Mouse (Mus musculus): Measurements from ENCODE around the gene March7. TPM values are rescaled to one million over a fixed set of nuclear protein-coding genes. Genes with fewer than 3 reads are reported as not detected.

March7 gene
- polyA plus RNA-seq, 1 experiment from 2014 or later, result 48.5 TPM

GRCm38 (mm10) chr2:60175078-60175477, 34.6 kb upstream of the March7 start:
- Histone ChIP-seq H3K9ac (ENCODE audit: low read depth, low read length) (no peak overlapping the region), H3K4me3 (ENCODE audit: low read depth, low read length) (no peak overlapping the region), H3K4me2 (no peak overlapping the region), H3K4me1 (replicated peaks; ENCODE audit: control insufficient read depth, insufficient read depth, low read length) (no peaks in the 10 kb centered on the region), H3K36me3 (ENCODE audit: control insufficient read depth, insufficient read depth, low read length) (no peaks in the 10 kb centered on the region), H3K27me3 (replicated peaks; ENCODE audit: control insufficient read depth, insufficient read depth, low read length) (no peaks in the 10 kb centered on the region), H3K9me3 (ENCODE audit: control insufficient read depth, low read length) (no peaks in the 10 kb centered on the region), H3K27ac (ENCODE audit: low read depth, low read length) (no peak overlapping the region)
- WGBS, result 90% methylated on average over 3 of the region's 4 CpGs
- no peak for DNase-seq (ENCODE audit: low spot score)
- no peak for ATAC-seq (replicated peaks; ENCODE audit: low FRiP score)

- no peak for DNase-seq (ENCODE audit: low spot score)
- Histone ChIP-seq H3K9me3 (ENCODE audit: control insufficient read depth, low read length) (no peaks in the 10 kb centered on the region), H3K4me3 (ENCODE audit: low read depth, low read length) (no peak overlapping the region), H3K9ac (ENCODE audit: low read depth, low read length) (no peak overlapping the region), H3K27ac (ENCODE audit: low read depth, low read length) (no peak overlapping the region), H3K27me3 (replicated peaks; ENCODE audit: control insufficient read depth, insufficient read depth, low read length) (no peaks in the 10 kb centered on the region), H3K36me3 (ENCODE audit: control insufficient read depth, insufficient read depth, low read length) (no peaks in the 10 kb centered on the region), H3K4me2 (no peak overlapping the region), H3K4me1 (replicated peaks; ENCODE audit: control insufficient read depth, insufficient read depth, low read length) (no peaks in the 10 kb centered on the region)
- WGBS, result 61% methylated on average over 5 of the region's 5 CpGs
- ATAC-seq (replicated peaks; ENCODE audit: low FRiP score), result no peak
These were observed 33.6 kb upstream of the March7 start for GRCm38 (mm10) chr2:60176087-60176486.

- no peaks in the 10 kb centered on the region for H3K27me3 ChIP-seq (replicated peaks; ENCODE audit: control insufficient read depth, insufficient read depth, low read length)
- H3K4me1 ChIP-seq (replicated peaks; ENCODE audit: control insufficient read depth, insufficient read depth, low read length), result no peaks in the 10 kb centered on the region
- no peaks in the 10 kb centered on the region for H3K9me3 ChIP-seq (ENCODE audit: control insufficient read depth, low read length)
- ATAC-seq (replicated peaks; ENCODE audit: low FRiP score), result no peak
- H3K36me3 ChIP-seq (ENCODE audit: control insufficient read depth, insufficient read depth, low read length), result no peaks in the 10 kb centered on the region
- H3K27ac ChIP-seq (ENCODE audit: low read depth, low read length), result no peak overlapping the region
- H3K9ac ChIP-seq (ENCODE audit: low read depth, low read length), result no peak overlapping the region
- H3K4me2 ChIP-seq, result no peak overlapping the region
- no peak overlapping the region for H3K4me3 ChIP-seq (ENCODE audit: low read depth, low read length)
- DNase-seq (ENCODE audit: low spot score), result no peak
- WGBS, result 81% methylated on average over 3 of the region's 3 CpGs
These were observed 32.2 kb upstream of the March7 start for GRCm38 (mm10) chr2:60177490-60177889.

- Histone ChIP-seq H3K36me3 (ENCODE audit: control insufficient read depth, insufficient read depth, low read length) (no peaks in the 10 kb centered on the region), H3K4me1 (replicated peaks; ENCODE audit: control insufficient read depth, insufficient read depth, low read length) (no peaks in the 10 kb centered on the region), H3K4me2 (no peak overlapping the region), H3K27ac (ENCODE audit: low read depth, low read length) (no peak overlapping the region), H3K9ac (ENCODE audit: low read depth, low read length) (no peak overlapping the region), H3K27me3 (replicated peaks; ENCODE audit: control insufficient read depth, insufficient read depth, low read length) (no peaks in the 10 kb centered on the region), H3K4me3 (ENCODE audit: low read depth, low read length) (no peak overlapping the region), H3K9me3 (ENCODE audit: control insufficient read depth, low read length) (no peaks in the 10 kb centered on the region)
- DNase-seq (ENCODE audit: low spot score) (no peak), ATAC-seq (replicated peaks; ENCODE audit: low FRiP score) (no peak)
- WGBS, result 43% methylated on average over 2 of the region's 2 CpGs
These were observed 28.0 kb upstream of the March7 start for GRCm38 (mm10) chr2:60181696-60182095.

- 72% methylated on average over 1 of the region's 1 CpGs for WGBS
- H3K36me3 ChIP-seq (ENCODE audit: control insufficient read depth, insufficient read depth, low read length), result no peaks in the 10 kb centered on the region
- no peak overlapping the region for H3K4me3 ChIP-seq (ENCODE audit: low read depth, low read length)
- no peak overlapping the region for H3K4me2 ChIP-seq
- DNase-seq (ENCODE audit: low spot score), result no peak
- H3K4me1 ChIP-seq (replicated peaks; ENCODE audit: control insufficient read depth, insufficient read depth, low read length), result no peaks in the 10 kb centered on the region
- no peaks in the 10 kb centered on the region for H3K9me3 ChIP-seq (ENCODE audit: control insufficient read depth, low read length)
- H3K9ac ChIP-seq (ENCODE audit: low read depth, low read length), result no peak overlapping the region
- no peak for ATAC-seq (replicated peaks; ENCODE audit: low FRiP score)
- H3K27me3 ChIP-seq (replicated peaks; ENCODE audit: control insufficient read depth, insufficient read depth, low read length), result no peaks in the 10 kb centered on the region
- no peak overlapping the region for H3K27ac ChIP-seq (ENCODE audit: low read depth, low read length)
These were observed 12.8 kb upstream of the March7 start for GRCm38 (mm10) chr2:60196841-60197240.

- H3K9me3 ChIP-seq (ENCODE audit: control insufficient read depth, low read length), result no peaks in the 10 kb centered on the region
- H3K4me3 ChIP-seq (ENCODE audit: low read depth, low read length), result no peak overlapping the region
- no peaks in the 10 kb centered on the region for H3K27me3 ChIP-seq (replicated peaks; ENCODE audit: control insufficient read depth, insufficient read depth, low read length)
- no peak overlapping the region for H3K27ac ChIP-seq (ENCODE audit: low read depth, low read length)
- H3K4me2 ChIP-seq, result no peak overlapping the region
- peaks cover 11% of the 10 kb centered on the region for H3K4me1 ChIP-seq (replicated peaks; ENCODE audit: control insufficient read depth, insufficient read depth, low read length)
- no peak for DNase-seq (ENCODE audit: low spot score)
- ATAC-seq (replicated peaks; ENCODE audit: low FRiP score), result no peak
- no peak overlapping the region for H3K9ac ChIP-seq (ENCODE audit: low read depth, low read length)
- WGBS, result 90% methylated on average over 5 of the region's 5 CpGs
- H3K36me3 ChIP-seq (ENCODE audit: control insufficient read depth, insufficient read depth, low read length), result no peaks in the 10 kb centered on the region
These were observed 9.6 kb upstream of the March7 start for GRCm38 (mm10) chr2:60200051-60200562.

GRCm38 (mm10) chr2:60200667-60201066, 9.0 kb upstream of the March7 start:
- H3K9me3 ChIP-seq (ENCODE audit: control insufficient read depth, low read length), result no peaks in the 10 kb centered on the region
- no peak overlapping the region for H3K27ac ChIP-seq (ENCODE audit: low read depth, low read length)
- peaks cover 11% of the 10 kb centered on the region for H3K4me1 ChIP-seq (replicated peaks; ENCODE audit: control insufficient read depth, insufficient read depth, low read length)
- H3K36me3 ChIP-seq (ENCODE audit: control insufficient read depth, insufficient read depth, low read length), result no peaks in the 10 kb centered on the region
- 54% methylated on average over 8 of the region's 8 CpGs for WGBS
- no peak overlapping the region for H3K4me3 ChIP-seq (ENCODE audit: low read depth, low read length)
- no peak overlapping the region for H3K4me2 ChIP-seq
- DNase-seq (ENCODE audit: low spot score) (peak; percentile 51), ATAC-seq (replicated peaks; ENCODE audit: low FRiP score) (no peak)
- H3K27me3 ChIP-seq (replicated peaks; ENCODE audit: control insufficient read depth, insufficient read depth, low read length), result no peaks in the 10 kb centered on the region
- H3K9ac ChIP-seq (ENCODE audit: low read depth, low read length), result no peak overlapping the region

GRCm38 (mm10) chr2:60202900-60203530, 6.7 kb upstream of the March7 start:
- no peaks in the 10 kb centered on the region for H3K36me3 ChIP-seq (ENCODE audit: control insufficient read depth, insufficient read depth, low read length)
- 64% methylated on average over 8 of the region's 8 CpGs for WGBS
- no peaks in the 10 kb centered on the region for H3K27me3 ChIP-seq (replicated peaks; ENCODE audit: control insufficient read depth, insufficient read depth, low read length)
- H3K9ac ChIP-seq (ENCODE audit: low read depth, low read length), result no peak overlapping the region
- DNase-seq (ENCODE audit: low spot score) (no peak), ATAC-seq (replicated peaks; ENCODE audit: low FRiP score) (no peak)
- H3K4me3 ChIP-seq (ENCODE audit: low read depth, low read length), result no peak overlapping the region
- H3K4me2 ChIP-seq, result no peak overlapping the region
- H3K9me3 ChIP-seq (ENCODE audit: control insufficient read depth, low read length), result no peaks in the 10 kb centered on the region
- H3K27ac ChIP-seq (ENCODE audit: low read depth, low read length), result no peak overlapping the region
- H3K4me1 ChIP-seq (replicated peaks; ENCODE audit: control insufficient read depth, insufficient read depth, low read length), result peaks cover 13% of the 10 kb centered on the region

GRCm38 (mm10) chr2:60203733-60204132, 6.0 kb upstream of the March7 start:
- no peak for ATAC-seq (replicated peaks; ENCODE audit: low FRiP score)
- H3K9me3 ChIP-seq (ENCODE audit: control insufficient read depth, low read length), result no peaks in the 10 kb centered on the region
- H3K36me3 ChIP-seq (ENCODE audit: control insufficient read depth, insufficient read depth, low read length), result no peaks in the 10 kb centered on the region
- H3K9ac ChIP-seq (ENCODE audit: low read depth, low read length), result no peak overlapping the region
- peak overlapping the region; percentile 28 for H3K4me2 ChIP-seq
- H3K4me3 ChIP-seq (ENCODE audit: low read depth, low read length), result no peak overlapping the region
- WGBS, result 83% methylated on average over 4 of the region's 4 CpGs
- no peaks in the 10 kb centered on the region for H3K27me3 ChIP-seq (replicated peaks; ENCODE audit: control insufficient read depth, insufficient read depth, low read length)
- H3K27ac ChIP-seq (ENCODE audit: low read depth, low read length), result no peak overlapping the region
- DNase-seq (ENCODE audit: low spot score), result no peak
- H3K4me1 ChIP-seq (replicated peaks; ENCODE audit: control insufficient read depth, insufficient read depth, low read length), result peaks cover 18% of the 10 kb centered on the region
